Mouse (Mus musculus) adrenal gland, postnatal 0 days (tissue): Measurements from ENCODE around the gene Spta1. TPM values are rescaled to one million over a fixed set of nuclear protein-coding genes. Genes with fewer than 3 reads are reported as not detected.

Source experiments
- polyA plus RNA-seq: library from polyadenylated mRNA; unstranded; fragments of >200 nt; fragmentation: Nextera tagmentation; extraction: Ambion mirVana; gene quantifications from 2 replicates; pipeline ENCODE4 v1.2.1, GENCODE M21; 2015

The Spta1 gene
- polyA plus RNA-seq: 0.57 and 0.65 TPM in 2 replicates

GRCm38 (mm10) chr1:174172605-174173004 is at the start of gene Spta1:
Gene Spta1 (plus strand): TSS chr1:174172776.

GRCm38 (mm10) chr1:174131217-174131616 is 41.4 kb upstream of the Spta1 start, which contains the start of gene Olfr424:
Gene Olfr424 (plus strand): TSS chr1:174131517.

GRCm38 (mm10) chr1:174155333-174155732 is 17.2 kb upstream of the Spta1 start, which contains the start of gene Olfr420:
Gene Olfr420 (plus strand): TSS chr1:174155633.

DNA sequence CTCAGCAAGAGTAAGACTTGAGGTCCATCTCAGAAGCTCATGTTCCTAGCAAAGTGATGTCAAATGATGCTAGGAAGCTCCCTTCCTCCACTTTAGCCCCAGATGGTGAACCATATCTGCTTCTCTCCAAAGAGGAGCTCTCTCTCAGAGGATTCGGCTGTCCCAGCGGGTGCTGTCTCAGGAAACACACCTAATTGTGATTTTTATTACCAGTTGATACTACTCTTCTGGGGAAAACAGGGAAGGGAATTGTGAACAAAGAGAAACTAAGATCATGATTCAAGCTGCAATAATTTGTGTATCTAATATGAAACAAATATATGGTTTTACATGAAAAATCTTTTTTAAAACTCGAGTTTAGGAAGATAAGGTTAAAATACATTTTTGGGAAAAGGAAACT is 79.4 kb downstream of the Spta1 start, which contains the start of gene Olfr419:
TSS of gene Olfr419 (minus strand) at position 101 of the 400 bp plus-strand sequence.

Other genes with a start within 250 kb of the Spta1 start
- gene Mndal, start 230.3 kb upstream of the Spta1 start, polyA plus RNA-seq: 8.1 and 16.0 TPM in 2 replicates
- gene Ifi203, start 230.1 kb upstream of the Spta1 start, polyA plus RNA-seq: 6.6 and 8.8 TPM in 2 replicates
- gene Ifi202b, start 190.0 kb upstream of the Spta1 start, polyA plus RNA-seq: not detected in 2 replicates
- gene Ifi205, start 141.0 kb upstream of the Spta1 start, polyA plus RNA-seq: 2.3 and 6.1 TPM in 2 replicates
- 0.06 TPM in 1 of 2 replicates, not detected in the other for gene Olfr433, start 132.1 kb upstream of the Spta1 start, polyA plus RNA-seq
- not detected in 2 replicates for gene Olfr432, start 123.6 kb upstream of the Spta1 start, polyA plus RNA-seq
- not detected in 2 replicates for gene Olfr430, start 106.2 kb upstream of the Spta1 start, polyA plus RNA-seq
- not detected in 2 replicates for gene Olfr429, start 88.4 kb upstream of the Spta1 start, polyA plus RNA-seq
- gene Olfr427, start 75.9 kb upstream of the Spta1 start, polyA plus RNA-seq: not detected in 2 replicates
- gene Olfr231, start 51.6 kb upstream of the Spta1 start, polyA plus RNA-seq: not detected in 2 replicates
- not detected in 2 replicates for gene Olfr424, start 41.3 kb upstream of the Spta1 start, polyA plus RNA-seq
- not detected in 2 replicates for gene Olfr420, start 17.1 kb upstream of the Spta1 start, polyA plus RNA-seq
- not detected in 2 replicates for gene Olfr419, start 79.3 kb downstream of the Spta1 start, polyA plus RNA-seq
- gene Mptx1, start 157.7 kb downstream of the Spta1 start, polyA plus RNA-seq: not detected in 2 replicates
- gene Olfr417, start 192.3 kb downstream of the Spta1 start, polyA plus RNA-seq: not detected in 2 replicates
- not detected in 2 replicates for gene Olfr248, start 218.3 kb downstream of the Spta1 start, polyA plus RNA-seq